Mouse (Mus musculus): Measurements from ENCODE around the gene Klhdc10.

- TF ChIP-seq CTCF (IDR thresholded peaks at IDR 0.05; ENCODE audit: extremely low read depth, insufficient read depth, insufficient read length, insufficient replicate concordance) (no peak), POLR2A (IDR thresholded peaks at IDR 0.05; ENCODE audit: low read depth, low read length) (no peak)
Observed at GRCm38 (mm10) chr6:30391996-30392395, 9.7 kb upstream of the Klhdc10 start.

Data from spleen, adult 2 months (tissue).